Mouse (Mus musculus) gastrocnemius, postnatal 14 days (tissue): ENCODE data around the gene Ddit4l. TPM values are rescaled to one million over a fixed set of nuclear protein-coding genes. Genes with fewer than 3 reads are reported as not detected.
A peak's percentile ranks its signal among the peaks of the same experiment; 100 is the strongest.
"Not testable (repeated sequence)": the region's sequence is repeated elsewhere in the genome, so short reads cannot be mapped to it uniquely, and the experiment has no call there.

Experiments
- DNase-seq: peaks from one replicate; pipeline ENCODE4 v3.0.0; 2021; ENCODE audit warnings: mixed read lengths
- intact Hi-C: fragments of 180-260 bp; cut with DNase I; formaldehyde crosslinking; loops from one replicate; pipeline ENCODE4 v1.15.1; 2025; ENCODE audit warnings: low total_unique reads
- long read RNA-seq, 2 experiments: library from polyadenylated mRNA; stranded (forward); transcript quantifications; one replicate each; pipeline ENCODE4 v2.0.0; 2021
- total RNA-seq, 2 experiments: library from RNA; stranded (reverse); gene quantifications; 2 replicates each; pipeline ENCODE4 v1.2.3; 2021

The Ddit4l gene
- 100 to 1,000 TPM; 156 to 202 TPM for total RNA-seq
- long read RNA-seq, experiment 1, transcript Ddit4l-201 (3 exons, 2,722 nt), result major isoform, 495 of 516 reads
- long read RNA-seq, experiment 1, partial matches to known transcripts, result 11 of 516 reads
- long read RNA-seq, experiment 1, other reads (novel, unspliced or antisense), result 8 of 516 reads
- long read RNA-seq, experiment 2, transcript Ddit4l-202 (2 exons, 446 nt), result minor isoform, 8 of 1,060 reads
- long read RNA-seq, experiment 2, transcript Ddit4l-201 (3 exons, 2,722 nt), result major isoform, 1,024 of 1,060 reads
- long read RNA-seq, experiment 2, partial matches to known transcripts, result 6 of 1,060 reads
- long read RNA-seq, experiment 2, other reads (novel, unspliced or antisense), result 22 of 1,060 reads

GRCm38 (mm10) chr3:137621312-137621711 lies at the start of gene Ddit4l:
Gene Ddit4l (plus strand): TSS chr3:137621612.
- intact Hi-C loops, DNase-seq: not testable (repeated sequence)

- DNase-seq, result no peak
- intact Hi-C loops, result no loop called here
These were observed 45.3 kb upstream of the Ddit4l start for GRCm38 (mm10) chr3:137576146-137576545.

DNA sequence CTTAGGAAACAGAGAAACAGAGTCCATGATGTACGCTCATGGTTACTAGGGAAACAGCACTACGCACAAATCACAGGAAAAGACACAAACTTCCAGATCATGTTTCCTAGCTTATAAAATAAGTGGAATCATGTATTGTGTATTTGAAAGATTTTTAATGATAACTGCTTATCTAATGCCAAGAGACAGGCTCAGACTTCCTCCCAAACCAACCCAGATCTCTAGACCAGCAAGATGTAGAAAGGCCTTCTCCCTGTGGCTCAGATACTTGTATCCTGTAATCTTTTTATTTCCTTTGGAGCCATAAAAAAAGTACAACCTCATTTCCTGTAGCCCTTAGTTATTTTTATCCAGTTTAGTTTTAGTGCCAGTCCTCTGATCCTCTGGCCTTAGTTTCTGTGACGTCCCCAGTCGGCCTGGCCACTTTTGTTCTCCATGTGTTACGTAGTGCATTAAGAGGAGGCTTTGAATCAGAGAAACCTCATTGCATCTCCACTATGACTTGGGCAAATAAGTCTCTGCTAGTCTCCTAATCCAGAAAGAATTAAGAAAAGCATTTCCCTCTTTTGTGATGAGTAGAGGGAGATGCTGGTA lies 34.9 kb upstream of the Ddit4l start:
- intact Hi-C loops, result no loop called here
- no peak for DNase-seq

- no peak for DNase-seq
These were observed 31.6 kb upstream of the Ddit4l start for GRCm38 (mm10) chr3:137589811-137590210.

GRCm38 (mm10) chr3:137594332-137594905 lies 27.0 kb upstream of the Ddit4l start:
- intact Hi-C loops, result no loop called here
- no peak for DNase-seq

More at GRCm38 (mm10) chr3:137589811-137590210, 31.6 kb upstream of the Ddit4l start:
- intact Hi-C loops, result no loop called here

GRCm38 (mm10) chr3:137608918-137609435 lies 12.4 kb upstream of the Ddit4l start:
- DNase-seq, result no peak
- intact Hi-C loops, result no loop called here

- intact Hi-C loops, result no loop called here
- no peak for DNase-seq
These were observed 10.8 kb upstream of the Ddit4l start for GRCm38 (mm10) chr3:137610457-137611109.

- intact Hi-C loops, result no loop called here
- DNase-seq, result no peak
These were observed 10.1 kb upstream of the Ddit4l start for GRCm38 (mm10) chr3:137611110-137611857.

DNA sequence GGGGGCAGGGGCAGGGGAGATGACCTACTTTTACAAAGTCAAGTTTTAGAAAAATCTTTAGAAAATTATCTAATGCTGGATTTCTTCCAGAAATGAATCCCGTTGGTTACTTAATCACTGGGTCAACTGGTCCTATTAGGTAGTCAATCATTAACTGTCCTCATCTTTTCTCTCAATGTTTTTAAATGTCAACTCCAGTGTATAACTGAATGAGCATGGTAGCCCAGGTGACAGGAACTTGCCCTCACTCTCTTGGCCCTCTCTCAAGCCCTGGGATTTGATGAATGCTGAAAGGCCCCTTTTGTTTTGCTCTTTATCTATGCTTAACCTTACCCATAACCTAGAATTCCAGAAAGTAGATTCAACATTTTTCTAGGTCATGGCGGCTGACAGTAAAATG lies 9.4 kb upstream of the Ddit4l start:
- intact Hi-C loops, result no loop called here
- no peak for DNase-seq

DNA sequence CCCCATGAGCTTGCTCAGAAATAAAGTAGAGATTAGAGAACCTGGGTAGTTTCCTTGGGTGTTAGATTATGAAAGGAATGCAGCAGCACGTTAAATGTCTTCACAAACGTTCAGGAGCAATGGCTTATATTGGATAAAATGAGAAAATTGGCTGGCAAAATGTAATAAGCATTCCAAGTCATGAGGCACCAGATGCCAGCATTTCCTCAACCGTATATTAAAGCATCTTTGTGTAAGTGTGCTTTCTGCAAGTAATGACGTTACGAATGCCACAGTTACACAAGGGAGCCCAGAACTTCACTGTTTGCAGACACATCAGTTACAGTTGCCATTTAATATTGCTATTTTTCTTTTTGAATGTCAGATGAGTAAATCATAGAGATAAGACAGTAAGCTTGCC lies 872 bp upstream of the Ddit4l start:
- no peak for DNase-seq
- intact Hi-C loops, result no loop called here

GRCm38 (mm10) chr3:137622091-137622490 lies 679 bp downstream of the Ddit4l start:
- no peak for DNase-seq
- intact Hi-C loops, result no loop called here

DNA sequence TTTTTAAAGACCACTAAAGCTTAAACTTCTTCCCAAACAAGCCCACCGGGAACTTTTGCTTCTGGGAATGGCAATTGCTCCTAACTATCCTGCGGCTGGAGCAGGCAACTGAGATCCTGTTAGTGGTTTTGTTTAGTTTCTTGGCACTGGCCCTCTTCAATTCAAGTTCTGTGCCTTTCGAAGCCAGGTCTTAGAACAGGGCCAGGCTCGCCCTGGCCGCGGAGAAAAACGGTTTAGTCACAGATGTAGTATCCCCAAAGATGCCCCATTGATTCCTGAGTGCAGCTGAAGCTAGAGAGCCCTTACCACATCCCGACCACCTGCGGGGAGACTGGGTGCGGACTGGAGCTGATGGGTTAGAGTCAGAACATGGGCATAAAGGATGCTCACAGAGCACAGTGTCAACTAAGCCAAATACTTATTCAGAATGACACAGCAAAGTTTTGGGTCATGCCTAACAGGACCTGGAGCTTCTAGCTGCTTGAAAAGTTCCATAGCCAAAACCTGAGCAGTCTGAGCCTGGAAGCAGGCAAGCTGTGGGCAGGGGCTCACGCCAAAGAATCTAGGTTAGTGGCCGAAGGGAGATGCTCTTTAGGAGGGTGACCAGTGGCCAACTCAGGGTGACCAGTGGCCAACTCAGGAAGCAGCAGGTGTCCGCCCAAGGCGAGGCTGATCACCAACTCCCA lies 1.6 kb downstream of the Ddit4l start:
- DNase-seq, result no peak
- intact Hi-C loops, result no loop called here

DNA sequence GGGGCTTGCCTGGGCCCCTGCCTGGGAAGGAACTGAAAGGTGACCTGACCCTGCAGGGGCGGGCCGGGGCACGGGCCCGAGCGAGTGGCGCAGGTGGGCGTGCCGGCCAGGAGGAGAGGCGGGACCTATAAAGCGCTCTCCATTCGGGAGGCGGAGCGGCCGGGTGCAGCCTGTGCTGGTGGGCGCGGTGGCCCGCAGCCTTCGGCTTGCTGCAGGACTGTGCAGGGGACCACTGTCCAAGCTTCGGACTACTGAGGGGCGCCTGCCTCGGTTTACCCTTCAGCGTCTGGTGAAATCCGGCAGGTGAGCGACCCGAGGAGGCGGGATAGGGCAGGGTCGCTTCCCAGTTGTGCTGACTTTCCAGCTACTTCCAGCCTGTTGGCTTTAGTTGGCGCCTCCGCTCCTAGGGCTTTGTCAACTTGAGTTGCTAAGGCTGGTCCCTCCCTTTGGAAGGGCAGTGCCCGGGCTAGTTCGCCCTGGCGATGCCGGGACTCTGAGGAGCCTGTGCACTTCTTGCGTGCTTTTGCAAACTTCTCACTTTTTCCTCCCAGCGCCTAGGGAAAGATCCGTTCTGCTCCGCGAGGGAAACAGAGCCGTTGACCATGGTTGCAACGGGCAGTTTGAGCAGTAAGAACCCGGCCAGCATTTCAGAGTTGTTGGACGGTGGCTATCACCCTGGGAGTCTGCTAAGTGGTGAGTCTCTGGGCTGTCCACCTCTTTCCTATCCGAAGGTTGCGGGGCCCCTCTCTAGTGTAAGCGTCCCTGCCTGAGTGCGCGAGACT lies 2.4 kb downstream of the Ddit4l start:
- intact Hi-C loops, result no loop called here
- DNase-seq, result peak; percentile 86

DNA sequence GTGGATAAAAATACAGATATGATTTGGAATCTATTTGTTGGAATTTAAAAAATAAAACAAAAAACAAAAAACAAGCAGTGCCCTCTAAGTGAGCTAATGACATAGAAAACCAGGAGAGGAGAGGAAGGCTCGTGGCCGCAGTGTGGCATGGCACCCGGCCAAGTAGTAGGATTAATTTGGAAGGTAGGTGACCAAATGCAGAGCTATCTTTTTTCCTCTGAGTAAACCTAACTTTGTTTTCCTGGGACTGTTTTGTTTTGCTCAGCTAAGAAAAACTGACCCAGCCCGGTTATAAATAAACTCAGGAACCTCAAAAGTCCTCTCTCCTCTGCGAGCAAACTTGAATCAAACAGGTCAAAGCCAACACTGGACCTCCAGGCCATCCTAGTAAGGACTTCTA lies 3.6 kb downstream of the Ddit4l start:
- DNase-seq, result peak; percentile 53
- intact Hi-C loops, result loop anchor here (5.0 kb wide), 1 partner anchor 127 kb away; no protein-coding TSS in a partner anchor

DNA sequence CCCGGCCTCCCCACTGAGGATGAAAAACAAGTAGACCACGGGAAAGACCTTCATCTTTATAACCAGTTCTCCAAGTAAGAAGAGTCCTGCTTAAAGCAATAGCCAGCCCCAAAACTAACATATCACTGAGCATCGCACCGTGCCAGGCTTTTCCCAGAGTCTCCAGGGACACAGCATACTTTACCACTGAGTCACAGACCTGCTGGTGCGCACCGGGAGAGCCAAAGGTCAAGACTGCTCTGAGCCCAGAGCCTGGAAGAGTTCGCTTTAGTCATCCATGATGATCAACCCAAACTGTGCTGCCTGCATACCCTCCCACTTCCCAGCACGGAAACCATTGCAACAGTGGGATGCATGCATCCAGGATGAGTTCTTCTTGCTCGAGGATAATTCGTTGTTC lies 12.3 kb downstream of the Ddit4l start:
- intact Hi-C loops, result no loop called here
- DNase-seq, result no peak

DNA sequence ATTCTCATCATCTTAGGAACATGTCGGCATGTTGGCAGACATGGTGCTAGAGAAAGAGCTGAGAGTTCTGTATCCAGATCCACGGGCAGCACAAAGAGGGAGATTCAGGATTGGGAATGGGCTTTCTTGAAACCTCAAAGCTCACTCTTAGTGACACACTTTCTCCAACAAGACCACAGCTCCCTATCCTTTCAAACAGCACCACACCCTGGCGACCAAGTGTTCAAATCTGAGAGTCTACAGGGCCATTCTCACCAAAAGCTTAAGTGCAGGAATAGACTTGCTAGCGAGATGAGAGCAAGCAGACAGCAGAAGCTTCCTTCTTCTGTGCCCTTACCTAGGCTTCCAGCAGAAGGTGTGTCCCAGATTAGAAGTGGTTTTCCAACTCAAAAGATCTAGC lies 15.2 kb downstream of the Ddit4l start:
- intact Hi-C loops, result no loop called here
- no peak for DNase-seq

DNA sequence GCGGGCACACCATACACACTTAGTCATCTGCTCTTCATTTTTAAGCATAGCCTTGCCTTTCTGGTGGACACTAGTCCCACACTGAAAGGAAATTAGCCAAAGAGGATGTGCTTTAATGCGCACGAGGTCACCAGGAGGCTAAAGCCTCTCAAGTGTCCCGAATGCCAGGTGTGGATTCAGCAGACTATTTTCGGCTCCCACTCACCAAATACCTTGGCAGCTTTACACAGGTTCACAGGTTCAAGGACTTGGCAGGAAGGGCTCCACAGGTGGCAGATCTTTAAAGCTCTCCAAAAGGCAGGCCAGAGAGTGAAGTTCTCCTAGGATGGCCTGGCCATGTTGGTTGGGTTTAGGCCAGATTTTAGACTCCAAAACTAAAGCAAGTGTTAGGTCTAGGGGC lies 19.8 kb downstream of the Ddit4l start:
- DNase-seq, result peak; percentile 38
- intact Hi-C loops, result no loop called here

DNA sequence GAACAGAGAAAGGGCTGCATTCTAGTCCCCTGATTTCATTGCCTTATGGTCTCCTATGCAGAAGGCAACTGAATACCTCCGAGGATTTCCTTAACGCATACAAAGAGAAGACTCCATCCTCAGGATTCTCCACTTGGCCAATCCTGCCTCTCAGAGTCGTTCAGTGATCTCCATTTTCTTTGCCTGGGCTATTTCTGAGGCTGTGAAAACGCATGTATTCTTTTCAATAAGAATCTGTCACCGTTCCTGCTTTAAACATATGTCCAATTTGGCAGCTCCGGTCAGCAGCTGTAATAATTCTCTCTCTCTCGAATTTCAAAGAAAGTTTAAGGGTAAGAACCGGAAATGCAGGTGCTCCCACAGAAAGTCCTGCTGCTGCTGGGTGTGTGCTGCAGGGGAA lies 20.7 kb downstream of the Ddit4l start:
- no peak for DNase-seq
- intact Hi-C loops, result no loop called here
